Mouse (Mus musculus): ENCODE data around the gene Plcb1.

Gene Plcb1

DNA sequence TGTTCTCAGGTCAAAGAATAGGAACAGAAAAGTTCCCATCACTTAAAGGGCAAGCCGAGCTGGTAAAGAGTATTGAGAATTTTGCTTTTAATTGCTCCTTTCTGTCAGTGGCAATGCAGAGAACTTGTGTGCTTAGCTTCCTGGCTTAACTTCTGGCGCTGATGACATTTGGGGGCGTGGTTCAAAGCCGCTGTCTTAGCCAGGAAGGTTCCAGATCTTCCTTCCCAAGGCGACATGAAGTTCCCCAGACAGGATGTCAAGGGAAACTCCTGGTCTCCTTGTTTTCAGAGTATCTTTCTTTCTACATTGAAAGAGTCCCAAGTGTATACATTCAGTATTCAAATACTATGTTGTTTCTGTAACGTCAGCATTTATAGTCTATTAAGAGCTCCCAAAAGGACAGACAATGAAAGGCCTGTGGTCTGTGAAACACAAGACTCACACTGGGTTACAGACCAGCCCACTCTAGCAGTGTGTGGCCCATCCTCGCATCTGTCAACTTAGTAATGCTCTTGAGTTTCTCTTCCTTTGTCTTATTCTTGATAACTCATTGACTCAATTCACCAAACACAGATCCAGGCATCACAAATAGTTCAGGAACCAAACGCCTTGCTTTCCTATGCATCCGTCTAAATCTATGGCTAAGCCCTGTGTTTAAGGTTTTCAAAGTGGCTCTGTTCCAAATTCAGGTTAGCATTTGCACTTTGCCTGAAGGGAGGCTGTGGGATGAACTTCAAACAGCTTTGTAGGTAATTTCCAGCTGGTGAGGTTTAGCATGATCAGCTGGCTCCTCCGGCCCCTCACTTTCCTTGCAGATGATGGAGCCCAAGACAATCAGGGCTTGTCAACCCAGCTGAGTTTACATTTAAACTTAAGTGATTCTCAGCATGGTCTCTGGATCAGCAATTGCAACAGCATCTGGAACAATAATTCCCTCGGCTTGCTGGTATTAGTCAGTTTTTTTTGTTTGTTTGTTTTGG, 418.6 kb downstream of the Plcb1 start:
- DNase-seq (ENCODE audit: low spot score in 2 of 2): no peak

- no peak for DNase-seq (ENCODE audit: low spot score in 2 of 2)
Observed at GRCm38 (mm10) chr2:135208890-135209289, 423.0 kb downstream of the Plcb1 start.

DNA sequence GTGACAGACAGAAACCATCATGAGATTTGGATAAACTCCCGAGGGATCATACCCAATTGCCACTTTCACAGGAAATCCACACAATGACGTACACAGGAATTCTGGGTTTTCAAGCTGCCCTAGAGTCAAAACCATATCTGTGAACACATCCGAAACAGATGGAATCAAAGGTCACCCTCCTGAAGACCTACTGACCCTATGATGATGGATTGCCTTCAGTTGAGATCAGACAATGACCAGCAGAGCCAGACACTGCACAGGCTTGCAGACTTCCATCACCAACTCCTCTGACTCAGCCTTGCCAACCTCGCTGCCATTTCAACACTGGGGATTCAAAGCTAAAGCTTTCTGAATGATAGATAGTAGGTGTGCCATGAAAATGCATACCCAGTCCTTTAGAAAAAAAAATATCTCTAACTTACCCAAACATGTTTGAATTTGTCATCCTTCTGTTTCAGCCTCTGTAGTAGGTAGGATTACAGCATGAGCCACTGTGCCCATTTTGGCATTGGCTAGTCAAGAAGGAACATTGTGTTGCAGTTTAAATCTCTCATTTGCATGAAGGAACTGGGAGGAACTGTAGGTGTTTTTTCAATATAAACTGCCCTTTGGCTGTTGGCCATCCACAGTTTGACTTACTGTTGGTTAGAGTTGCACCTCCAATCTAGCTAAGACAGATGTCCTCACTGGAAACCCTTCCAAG, 429.0 kb downstream of the Plcb1 start:
- no peak for DNase-seq (ENCODE audit: low spot score in 2 of 2)

DNA sequence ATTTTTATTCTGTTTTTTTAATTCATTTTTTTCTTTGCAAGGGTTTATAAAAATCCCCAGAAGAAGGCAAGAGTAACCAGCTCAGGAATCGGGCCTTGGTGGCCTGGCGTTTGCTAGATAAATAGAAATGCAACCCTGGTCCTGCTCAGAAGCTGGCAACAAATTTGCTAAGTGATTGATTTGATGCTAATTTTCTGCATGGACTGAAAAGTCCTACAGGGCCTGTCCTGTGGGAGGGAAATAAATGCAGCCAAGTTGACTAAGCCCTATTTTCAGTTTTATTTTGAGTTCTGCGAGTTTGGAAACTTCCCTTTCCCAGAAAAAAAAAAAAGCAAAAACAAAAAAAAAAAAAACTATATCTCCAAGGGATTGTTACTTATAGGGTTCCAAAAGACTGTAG, 433.5 kb downstream of the Plcb1 start:
- DNase-seq (ENCODE audit: low spot score in 2 of 2): no peak

GRCm38 (mm10) chr2:135225604-135226025, 439.7 kb downstream of the Plcb1 start:
- DNase-seq (ENCODE audit: low spot score in 2 of 2): no peak

DNA sequence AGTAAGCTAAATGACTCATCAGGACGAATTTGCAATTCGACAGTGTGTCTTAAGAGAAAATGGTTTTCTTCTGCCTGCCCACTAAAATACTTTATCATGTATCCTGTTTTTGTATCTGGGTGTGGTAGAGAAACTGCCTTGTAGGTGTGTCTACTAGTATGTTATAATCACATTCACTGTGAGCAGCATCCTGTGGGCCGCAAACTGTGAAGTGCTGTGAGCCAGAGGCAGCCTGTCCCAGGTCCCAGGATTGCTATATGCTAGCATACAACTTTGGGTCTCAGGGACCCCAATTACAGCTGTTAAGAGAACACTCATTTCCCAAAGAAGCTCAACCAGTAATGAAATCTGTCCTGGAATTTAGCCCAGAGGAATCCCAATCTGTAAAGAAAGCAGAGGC, 444.4 kb downstream of the Plcb1 start:
- DNase-seq (ENCODE audit: low spot score in 2 of 2): no peak

DNA sequence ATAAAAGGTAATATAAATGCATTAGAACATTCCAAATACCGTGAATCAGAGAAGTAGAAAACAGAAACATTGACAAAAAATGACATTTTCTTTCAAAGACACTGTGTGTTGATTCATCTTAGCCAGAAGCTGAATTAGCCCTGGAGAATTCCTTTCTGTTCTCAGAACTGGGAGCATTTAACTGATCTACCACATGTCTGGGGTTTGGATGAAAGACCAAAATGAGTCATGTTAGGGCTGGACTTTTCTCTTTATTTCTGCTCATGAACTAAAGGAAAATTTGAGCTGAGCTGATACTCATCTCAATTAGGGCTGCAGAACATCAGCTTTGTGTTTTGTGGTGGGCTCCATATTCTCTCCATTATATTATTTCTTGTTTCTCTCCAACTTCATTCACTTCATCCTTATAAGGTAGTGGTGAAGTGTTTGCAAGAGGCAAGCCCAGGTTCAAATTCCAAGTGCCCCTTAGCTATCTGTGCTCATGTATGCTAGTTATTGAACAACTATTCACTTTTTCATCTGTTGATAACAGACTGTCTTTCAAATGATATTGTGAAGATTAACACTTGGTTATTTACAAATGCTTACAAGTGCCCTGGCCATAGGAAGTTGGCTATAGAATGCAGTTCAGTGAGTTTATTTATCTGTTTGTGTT, 456.9 kb downstream of the Plcb1 start:
- no peak for DNase-seq (ENCODE audit: low spot score in 2 of 2)

DNA sequence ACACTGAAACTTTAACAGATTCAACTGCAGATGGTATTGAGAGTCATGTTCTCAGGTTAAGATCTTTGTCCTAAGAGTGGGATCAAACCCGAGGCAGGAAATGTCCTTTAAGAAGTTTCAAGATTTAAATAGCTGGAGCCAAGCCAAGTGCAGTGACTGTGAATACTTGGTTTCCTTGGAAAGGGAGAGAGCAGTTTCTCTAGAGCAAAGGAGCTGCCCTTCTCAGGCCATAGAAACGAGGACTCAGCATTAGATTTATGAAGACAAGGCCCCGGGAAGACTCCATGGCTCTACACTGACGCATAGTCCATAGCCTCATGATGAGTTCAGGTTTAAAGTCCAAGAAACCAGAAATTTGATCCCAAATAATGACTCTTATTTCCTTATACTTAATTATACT, 457.9 kb downstream of the Plcb1 start:
- no peak for DNase-seq (ENCODE audit: low spot score in 2 of 2)

GRCm38 (mm10) chr2:135249925-135250324, 464.1 kb downstream of the Plcb1 start:
- DNase-seq (ENCODE audit: low spot score in 2 of 2): no peak

DNA sequence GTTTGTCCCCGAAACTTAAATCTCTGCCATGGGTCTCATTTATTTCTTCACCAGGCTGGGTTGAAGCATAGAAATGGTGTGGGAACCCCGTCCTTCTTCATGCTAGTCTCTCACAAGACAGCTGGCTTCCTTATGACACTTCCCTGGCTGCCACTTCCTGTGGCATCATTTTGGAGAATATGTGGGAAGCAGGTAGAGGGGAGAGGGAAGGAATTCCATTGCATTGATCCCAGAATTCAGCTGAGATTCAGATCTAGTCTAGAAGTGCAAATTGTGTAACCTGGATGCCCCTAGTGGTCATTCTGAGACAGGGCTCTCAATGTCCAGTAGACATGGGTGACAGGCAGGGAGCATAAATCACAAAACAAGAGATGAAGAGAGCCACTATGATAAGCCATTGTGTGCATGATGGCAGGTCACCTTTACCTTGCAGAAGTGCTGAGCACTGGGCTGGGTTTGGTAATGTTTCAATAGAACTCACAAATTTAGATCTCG, 466.0 kb downstream of the Plcb1 start:
- no peak for DNase-seq (ENCODE audit: low spot score in 2 of 2)

GRCm38 (mm10) chr2:135259136-135259535, 473.3 kb downstream of the Plcb1 start:
- DNase-seq (ENCODE audit: low spot score in 2 of 2): no peak

GRCm38 (mm10) chr2:135263943-135264342, 478.1 kb downstream of the Plcb1 start:
- no peak for DNase-seq (ENCODE audit: low spot score in 2 of 2)

DNA sequence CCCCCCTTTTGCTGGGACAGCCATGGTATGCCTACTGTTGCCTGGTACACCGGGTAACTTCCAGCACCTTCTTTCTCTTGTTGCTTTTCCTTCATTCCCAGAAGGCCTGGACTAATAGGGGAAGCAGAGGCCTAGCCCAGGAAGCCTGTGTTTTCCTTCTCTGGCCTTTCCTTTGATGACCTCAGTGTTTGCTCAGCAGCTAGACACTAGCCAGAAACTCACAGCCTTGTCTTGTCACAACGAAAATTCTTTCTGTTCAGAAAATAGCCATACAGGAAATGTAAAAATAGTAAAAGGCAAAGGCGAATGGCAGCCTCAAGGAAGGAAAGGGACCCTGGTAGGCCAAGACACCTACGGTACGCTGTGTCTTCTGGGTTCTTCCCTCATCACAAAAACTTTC, 489.1 kb downstream of the Plcb1 start:
- no peak for DNase-seq (ENCODE audit: low spot score in 2 of 2)

DNA sequence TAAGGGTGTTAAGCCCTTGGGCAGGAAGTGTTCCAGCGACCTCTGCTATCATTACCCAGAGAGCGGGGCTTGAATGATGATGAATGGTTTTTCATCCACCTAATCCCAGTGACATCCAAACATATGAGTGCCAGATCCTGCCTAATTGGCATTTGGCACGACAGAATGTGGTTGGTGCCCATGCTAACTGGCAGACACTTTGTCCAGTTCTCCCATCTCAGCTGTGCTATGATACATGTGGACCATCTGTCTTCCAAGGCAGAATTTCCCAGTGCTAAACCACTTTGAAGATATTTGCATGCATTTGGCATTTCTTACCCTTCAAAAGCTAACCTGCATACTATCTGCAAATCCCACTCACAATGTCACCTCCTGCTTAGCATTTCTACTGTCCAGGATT, 492.6 kb downstream of the Plcb1 start:
- DNase-seq (ENCODE audit: low spot score in 2 of 2): no peak

GRCm38 (mm10) chr2:135279026-135279425, 493.2 kb downstream of the Plcb1 start:
- no peak for DNase-seq (ENCODE audit: low spot score in 2 of 2)

DNA sequence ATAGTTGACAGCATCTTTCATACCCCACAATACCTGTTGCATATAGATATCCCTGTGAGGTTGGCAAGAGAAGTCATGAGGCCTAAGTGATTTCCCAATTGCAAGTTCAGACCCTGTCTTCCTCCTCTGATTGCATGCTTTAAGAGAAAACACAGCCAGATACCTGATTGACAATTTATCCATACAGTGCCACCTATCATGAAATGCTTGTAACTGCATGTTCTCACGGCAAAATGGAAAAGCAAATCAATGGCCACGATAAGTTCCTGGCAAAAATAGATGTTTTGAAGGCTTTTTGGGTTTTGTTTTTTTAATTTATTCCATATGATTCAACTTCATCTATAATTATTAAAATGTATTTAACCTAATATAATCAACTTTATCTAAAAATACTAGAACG, 497.9 kb downstream of the Plcb1 start:
- no peak for DNase-seq (ENCODE audit: low spot score in 2 of 2)

- DNase-seq (ENCODE audit: low spot score in 2 of 2): no peak
Observed at GRCm38 (mm10) chr2:135296184-135296769, 510.4 kb downstream of the Plcb1 start.

- no peak for DNase-seq (ENCODE audit: low spot score in 2 of 2)
Observed at GRCm38 (mm10) chr2:135300480-135300879, 514.6 kb downstream of the Plcb1 start.

GRCm38 (mm10) chr2:135302483-135302882, 516.6 kb downstream of the Plcb1 start:
- no peak for DNase-seq (ENCODE audit: low spot score in 2 of 2)

DNA sequence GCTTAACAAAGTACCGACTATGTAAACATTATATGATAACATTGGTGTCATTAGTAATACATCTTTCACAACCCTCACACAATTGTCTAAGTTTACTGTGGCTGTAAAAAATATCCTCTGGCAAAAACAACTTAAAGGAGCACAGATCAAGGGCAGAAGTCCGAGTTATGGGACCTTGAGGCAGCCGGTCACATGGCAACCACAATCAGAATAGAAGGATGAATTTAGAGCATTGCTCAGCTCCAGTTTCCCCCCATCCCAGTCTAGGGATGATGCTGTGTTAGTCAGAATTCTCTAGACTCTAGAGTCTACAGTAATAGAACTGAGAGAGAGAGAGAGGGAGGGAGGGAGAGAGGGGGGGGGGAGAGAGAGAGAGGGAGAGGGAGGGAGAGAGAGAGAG, 519.3 kb downstream of the Plcb1 start:
- no peak for DNase-seq (ENCODE audit: low spot score in 2 of 2)

DNA sequence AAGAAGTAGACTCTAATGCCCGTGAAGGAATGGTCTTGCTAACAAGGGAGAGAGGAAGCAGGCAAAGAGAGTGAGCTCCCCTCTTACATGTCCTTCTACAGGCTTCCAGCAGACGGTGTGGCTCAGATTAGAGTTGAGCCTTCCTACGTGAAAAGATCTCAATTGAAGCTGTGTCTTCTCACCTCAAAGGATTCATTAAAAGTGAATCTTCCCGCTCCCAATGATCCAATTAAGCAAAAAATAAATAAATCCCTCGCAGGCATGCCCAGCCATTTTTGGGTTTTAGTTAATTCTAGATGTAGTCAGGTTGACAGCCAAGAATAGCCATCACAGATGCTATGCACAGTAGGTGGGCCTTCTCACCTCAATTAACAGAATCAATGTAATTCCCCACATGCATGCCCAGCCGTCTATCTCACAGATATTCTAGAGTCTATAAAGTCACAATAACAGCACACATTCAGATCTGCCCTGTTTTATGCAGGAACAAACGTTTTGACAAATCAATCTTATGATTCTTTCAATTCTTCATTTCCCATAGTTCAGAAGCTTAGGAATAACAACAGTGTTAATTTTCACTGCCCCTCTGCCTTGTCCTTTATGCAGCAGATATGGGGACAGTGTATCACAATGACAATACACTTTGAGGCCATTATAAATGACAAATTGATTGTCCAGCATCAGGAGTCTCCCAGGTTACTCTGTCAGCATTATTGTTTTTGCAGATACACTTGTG, 520.0 kb downstream of the Plcb1 start:
- no peak for DNase-seq (ENCODE audit: low spot score in 2 of 2)

Data from spleen, postnatal 36 days (tissue).